Mouse (Mus musculus) monocyte, adult 2 months (primary cell): ENCODE data around the gene Kif11.

Experiments used
- DNase-seq, 2 experiments: peaks; one replicate each; pipeline ENCODE4 v3.0.0; 2022; ENCODE audit warnings: low spot score in 2 of 2, low read depth in 1 of 2

Kif11 gene

DNA sequence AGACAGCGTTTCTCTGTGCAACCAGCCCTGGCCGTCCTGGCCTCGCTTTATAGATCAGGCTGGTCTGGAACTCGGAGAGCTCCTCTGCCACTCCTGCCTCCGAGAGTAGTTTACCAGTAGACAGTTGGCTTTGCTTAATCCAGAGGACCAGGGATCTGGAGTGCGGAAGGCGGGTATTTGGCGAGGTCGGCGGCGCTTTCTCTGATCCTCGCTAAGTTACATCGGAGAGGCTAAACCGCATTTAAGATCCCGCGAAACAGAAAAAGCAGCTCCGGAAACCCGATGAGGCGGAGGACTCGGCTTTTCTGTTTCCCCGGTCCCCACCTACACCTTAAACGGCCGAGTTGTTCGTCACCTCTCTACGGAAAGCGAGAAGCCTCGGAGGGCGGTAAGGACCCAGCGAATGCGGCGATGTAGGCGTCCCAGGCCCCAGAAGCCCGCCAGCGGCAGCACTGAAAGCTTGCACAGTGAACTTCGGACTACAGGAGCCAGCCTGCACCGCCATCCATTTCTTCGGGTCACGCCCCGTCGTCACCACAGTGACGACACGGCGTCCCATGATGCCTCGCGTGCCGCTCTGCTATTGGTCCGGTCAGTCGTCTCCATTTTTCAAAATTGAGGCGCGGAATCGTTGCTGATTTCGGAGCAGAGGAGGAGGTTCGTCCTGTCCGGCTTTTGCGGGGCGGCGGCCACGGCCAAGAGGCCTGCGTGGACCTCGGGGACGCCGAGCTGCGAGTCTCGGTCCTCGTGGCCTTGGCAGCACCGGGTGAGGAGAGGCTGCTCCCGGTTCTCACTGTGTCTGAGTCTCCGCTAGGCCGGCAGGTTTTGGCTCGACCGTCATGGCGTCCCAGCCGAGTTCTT, at the start of gene Kif11:
Kif11 (plus strand) TSS at position 649 of the 861 bp plus-strand sequence.
- peak; percentile 86 to 91 for DNase-seq

- no peak for DNase-seq
These were observed 49.0 kb upstream of the Kif11 start for GRCm38 (mm10) chr19:37327216-37327615.

GRCm38 (mm10) chr19:37332726-37333125, 43.5 kb upstream of the Kif11 start:
- no peak for DNase-seq

GRCm38 (mm10) chr19:37333357-37333756, 42.8 kb upstream of the Kif11 start:
- DNase-seq, result no peak

GRCm38 (mm10) chr19:37335392-37335791, 40.8 kb upstream of the Kif11 start:
- no peak for DNase-seq

GRCm38 (mm10) chr19:37337752-37338151, 38.5 kb upstream of the Kif11 start, which contains the start of gene Ide:
Gene Ide, minus strand, starts transcription at chr19:37337852.
- no peak for DNase-seq

DNA sequence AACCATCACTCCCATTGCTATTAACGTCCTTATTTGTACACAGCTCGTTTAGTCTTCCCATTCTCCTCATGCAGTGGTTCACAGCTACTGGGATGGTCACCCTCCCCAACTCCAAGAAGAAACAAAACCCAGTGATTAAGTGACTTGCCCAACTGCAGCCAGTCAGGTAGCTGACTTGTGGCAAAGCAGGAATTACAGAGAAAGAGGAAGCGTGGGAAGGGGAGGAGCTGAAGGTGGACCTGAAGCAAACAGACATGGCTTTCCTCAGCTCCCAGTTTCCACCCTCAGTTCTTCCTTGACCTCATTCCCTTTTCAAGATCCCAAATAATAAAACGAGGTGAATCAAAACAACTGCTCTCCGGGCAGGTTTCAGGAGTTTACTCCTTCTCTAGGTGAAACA, 35.7 kb upstream of the Kif11 start:
- DNase-seq, result no peak

GRCm38 (mm10) chr19:37340931-37341330, 35.3 kb upstream of the Kif11 start:
- DNase-seq, result no peak

GRCm38 (mm10) chr19:37343899-37344298, 32.3 kb upstream of the Kif11 start:
- no peak for DNase-seq

DNA sequence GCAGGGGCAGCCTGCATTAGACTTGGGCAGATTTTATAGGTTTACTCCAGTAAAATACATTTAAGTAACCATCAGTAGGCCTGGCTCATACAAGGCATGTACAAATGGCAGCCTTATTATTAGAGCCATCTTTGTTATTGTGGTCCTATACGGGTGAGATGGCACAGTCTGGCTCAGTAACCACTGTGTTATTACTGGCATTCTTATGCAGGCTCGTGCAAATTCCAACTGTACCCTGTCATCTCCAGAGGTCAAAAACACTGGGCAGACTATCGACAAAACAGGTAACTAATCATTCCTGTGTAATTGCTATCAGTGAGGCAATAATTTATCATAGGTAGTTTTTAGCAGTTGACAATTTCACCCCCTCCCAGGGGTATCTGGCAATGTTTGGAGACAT, 29.9 kb upstream of the Kif11 start:
- no peak for DNase-seq

- DNase-seq, result no peak
These were observed 27.9 kb upstream of the Kif11 start for GRCm38 (mm10) chr19:37348331-37348730.

- no peak for DNase-seq
These were observed 27.3 kb upstream of the Kif11 start for GRCm38 (mm10) chr19:37348952-37349351.

GRCm38 (mm10) chr19:37352756-37353155, 23.4 kb upstream of the Kif11 start:
- DNase-seq, result no peak

- DNase-seq, result no peak
These were observed 22.9 kb upstream of the Kif11 start for GRCm38 (mm10) chr19:37353331-37353730.

GRCm38 (mm10) chr19:37360044-37360443, 16.2 kb upstream of the Kif11 start:
- no peak for DNase-seq

DNA sequence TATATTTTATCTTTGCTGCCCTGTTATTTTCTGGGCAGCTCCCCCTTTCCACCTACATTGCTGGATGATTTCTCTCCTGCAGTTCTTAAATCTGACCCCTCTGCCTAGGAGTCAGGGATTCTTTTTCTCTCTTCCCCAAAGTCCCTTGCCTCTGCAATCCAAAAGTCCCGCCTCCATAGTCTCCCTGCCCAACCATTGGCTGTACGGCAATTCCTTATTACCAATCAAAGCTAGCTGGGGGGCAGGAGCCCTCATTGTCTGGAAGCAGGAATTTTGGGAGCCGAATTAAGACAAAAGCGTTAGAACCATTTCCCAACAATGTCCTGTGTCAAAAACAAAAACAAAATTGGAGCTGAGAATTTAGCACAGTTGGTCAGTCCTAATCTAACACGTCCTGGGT, 13.7 kb upstream of the Kif11 start:
- no peak for DNase-seq

- no peak for DNase-seq
These were observed 12.9 kb upstream of the Kif11 start for GRCm38 (mm10) chr19:37363128-37363939.

DNA sequence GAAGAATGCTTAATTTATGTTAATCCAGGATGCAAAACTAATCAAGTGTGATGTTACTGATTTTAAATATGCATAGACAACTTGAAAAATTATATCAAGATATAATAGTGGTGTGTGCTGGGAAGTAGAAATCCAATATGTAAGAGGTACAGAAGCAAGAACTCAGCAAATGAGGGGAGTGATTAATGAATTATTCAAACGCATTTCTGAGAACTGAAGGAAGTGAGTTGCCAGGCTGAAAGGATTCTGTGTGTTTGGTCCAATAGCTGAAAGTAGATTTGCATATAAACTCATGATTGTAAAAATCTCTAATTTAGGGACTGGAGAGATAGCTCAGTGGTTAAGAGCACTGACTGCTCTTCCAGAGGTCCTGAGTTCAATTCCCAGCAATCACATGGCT, 7.2 kb upstream of the Kif11 start:
- no peak for DNase-seq

GRCm38 (mm10) chr19:37369921-37370320, 6.3 kb upstream of the Kif11 start:
- DNase-seq, result peak in 1 of 2 experiments; percentile 0

DNA sequence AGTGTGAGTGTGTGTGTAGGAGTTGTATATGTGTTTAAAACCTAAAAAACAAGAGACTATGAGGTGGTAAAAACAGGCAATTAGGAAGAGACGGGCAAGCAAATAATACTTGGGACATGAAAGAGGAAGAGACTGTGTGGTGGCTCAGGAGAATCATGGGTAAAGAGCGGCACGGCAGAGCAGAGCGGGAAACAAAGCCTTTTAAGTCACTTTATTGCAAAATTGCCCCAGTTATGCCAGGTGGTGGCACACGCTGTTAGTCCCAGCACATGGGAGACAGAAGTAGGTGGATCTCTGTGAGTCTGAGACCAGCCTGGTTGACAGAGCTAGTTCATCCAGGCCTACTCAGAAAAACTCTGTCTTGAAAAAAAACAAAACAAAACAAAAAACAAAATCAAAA, 5.8 kb upstream of the Kif11 start:
- peak; percentile 21 to 22 for DNase-seq

DNA sequence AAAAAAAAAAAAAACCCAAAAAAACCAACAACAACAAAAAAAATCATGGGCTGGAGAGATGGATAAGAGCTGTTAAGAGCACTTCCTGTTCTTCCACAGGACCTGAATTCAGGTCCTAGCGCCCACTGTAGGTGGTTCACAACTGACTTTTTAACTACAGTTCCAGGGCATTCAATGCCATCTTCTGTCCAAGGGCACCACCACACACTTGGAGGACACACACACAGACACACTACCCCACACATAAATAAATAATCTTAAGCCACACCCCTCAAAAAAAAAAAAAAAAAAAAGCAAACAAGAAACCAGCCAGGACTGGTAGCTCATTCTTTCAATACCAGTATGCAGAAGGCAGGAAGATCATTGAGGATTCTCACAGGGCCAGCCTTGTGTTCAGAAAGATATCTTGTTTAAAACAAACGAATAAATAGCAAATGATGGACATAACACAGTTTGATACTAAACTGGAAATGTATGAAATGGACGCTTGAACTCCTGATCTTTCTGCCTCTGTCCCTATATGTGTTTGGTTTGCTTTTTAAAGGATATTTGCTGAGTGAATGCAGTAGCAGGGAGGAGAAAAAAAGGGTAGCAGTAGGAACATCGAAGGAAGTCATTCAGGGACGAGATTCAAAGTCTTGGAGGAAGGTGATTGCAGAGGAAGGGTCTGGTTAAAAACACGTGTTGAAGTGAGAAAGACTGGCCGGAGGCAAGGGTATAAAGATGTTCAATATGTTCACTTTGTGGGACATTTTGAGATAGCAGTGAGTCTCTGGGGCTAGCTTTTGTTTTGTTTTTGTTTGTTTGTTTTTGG, 1.1 kb upstream of the Kif11 start:
- DNase-seq, result no peak
